Mouse (Mus musculus) monocyte, adult 5-6 weeks (primary cell): ENCODE measurements around the gene Ahctf1. TPM values are rescaled to one million over a fixed set of nuclear protein-coding genes. Genes with fewer than 3 reads are reported as not detected.
A peak's percentile ranks its signal among the peaks of the same experiment; 100 is the strongest.
"Not testable (repeated sequence)": the region's sequence is repeated elsewhere in the genome, so short reads cannot be mapped to it uniquely, and the experiment has no call there.

Source experiments
- ATAC-seq: fragments of 153-309, 156-312 bp; replicated peaks from 2 replicates; pipeline ENCODE4 v1.8.0; 2017; ENCODE audit warnings: mild to moderate bottlenecking; ENCODE audit not compliant: low TSS enrichment, insufficient number of reproducible peaks, severe bottlenecking, poor library complexity, low FRiP score
- total RNA-seq: library from RNA; stranded (forward); fragments of 200-1000, 200-491, 200-594 nt; gene quantifications from 3 replicates; pipeline ENCODE4 v1.2.3, GENCODE M21; 2017

The Ahctf1 gene
- 47.6 to 87.5 TPM (median 56.5 TPM) in 3 replicates for total RNA-seq

DNA sequence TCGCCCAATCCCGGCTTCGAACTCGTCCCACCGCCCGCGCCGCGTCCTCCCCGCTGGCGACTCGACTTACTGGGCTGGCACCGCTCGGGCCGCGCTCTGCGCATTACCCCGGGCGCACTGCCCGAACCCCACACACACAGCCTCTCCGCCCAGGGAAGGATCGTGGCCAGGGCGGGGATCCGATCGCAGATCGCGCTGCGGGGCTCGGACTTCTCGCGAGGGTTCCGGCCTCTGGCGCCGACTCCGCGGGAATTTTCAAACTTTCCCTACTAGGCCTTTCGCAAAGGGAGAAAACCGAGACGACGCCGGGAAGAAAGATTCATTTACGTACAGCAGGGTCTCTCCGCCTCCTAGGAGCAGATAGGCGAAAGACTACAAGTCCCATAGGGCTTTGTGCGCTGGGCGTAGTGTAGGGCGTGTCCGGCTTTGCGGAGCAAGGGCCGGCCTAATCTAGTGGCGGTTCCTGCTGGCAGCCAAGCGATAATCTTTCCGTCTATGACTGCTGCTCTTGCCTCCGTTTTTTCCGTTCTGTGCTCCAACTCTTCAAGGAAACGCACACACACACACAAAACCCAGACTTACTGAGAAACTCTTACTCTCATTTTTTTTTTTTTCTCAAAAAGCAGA, at the start of gene Ahctf1:
Ahctf1 (minus strand) TSS at position 168 of the 627 bp plus-strand sequence.
- peak; percentile 92 for ATAC-seq

DNA sequence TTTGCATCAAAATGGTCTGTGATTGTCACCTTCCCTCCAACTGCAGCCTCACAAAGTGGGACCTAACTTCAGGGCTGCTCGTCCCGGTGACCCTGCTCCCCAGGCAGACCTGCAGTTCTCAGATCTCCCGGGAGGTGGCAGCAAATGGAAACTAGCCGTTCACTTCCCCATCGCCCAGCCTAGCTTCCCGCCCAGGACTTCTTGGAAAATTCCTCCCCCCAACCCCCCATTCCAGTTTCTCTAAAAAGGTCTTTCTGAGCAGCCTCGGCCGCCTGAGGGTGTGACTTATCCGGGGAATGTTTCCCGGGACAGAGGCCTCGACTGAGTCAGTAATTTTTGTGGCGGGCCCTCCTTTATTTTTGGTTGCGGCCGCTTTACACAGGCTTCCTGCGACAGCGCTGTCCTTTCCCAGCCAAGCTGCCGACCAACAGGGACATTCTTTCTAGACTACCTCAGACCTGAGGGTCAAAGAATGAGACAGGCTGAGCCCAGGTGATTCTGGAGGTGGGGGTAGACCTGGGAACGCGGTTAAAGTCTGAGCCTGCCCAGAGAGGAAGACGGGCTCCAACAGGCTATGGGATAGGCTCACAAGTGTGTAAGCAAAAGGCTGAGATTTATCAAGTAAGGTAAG, 44.4 kb upstream of the Ahctf1 start:
- 0 out of 2 replicates have a peak, but pooled peaks have one; percentile 43 for ATAC-seq

DNA sequence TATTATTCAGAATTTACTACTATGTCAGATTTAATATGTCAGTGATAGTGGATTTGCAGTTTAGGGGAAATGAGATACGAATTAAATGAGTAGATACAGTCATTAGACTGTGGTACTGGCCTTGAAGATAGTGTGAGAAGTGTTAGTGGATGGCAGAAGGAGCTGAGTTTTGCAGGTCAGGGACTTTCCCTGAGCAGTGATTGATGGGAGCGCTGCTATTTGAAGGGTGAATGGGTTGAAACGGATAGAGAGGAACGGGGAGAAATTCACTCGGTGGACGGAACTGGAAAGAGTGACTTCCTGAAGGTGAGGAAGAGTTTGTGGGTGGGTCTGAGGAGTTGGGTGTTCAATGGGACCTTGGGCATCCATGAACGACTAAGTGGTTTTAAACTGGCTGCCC, 43.7 kb upstream of the Ahctf1 start:
- no peak for ATAC-seq

DNA sequence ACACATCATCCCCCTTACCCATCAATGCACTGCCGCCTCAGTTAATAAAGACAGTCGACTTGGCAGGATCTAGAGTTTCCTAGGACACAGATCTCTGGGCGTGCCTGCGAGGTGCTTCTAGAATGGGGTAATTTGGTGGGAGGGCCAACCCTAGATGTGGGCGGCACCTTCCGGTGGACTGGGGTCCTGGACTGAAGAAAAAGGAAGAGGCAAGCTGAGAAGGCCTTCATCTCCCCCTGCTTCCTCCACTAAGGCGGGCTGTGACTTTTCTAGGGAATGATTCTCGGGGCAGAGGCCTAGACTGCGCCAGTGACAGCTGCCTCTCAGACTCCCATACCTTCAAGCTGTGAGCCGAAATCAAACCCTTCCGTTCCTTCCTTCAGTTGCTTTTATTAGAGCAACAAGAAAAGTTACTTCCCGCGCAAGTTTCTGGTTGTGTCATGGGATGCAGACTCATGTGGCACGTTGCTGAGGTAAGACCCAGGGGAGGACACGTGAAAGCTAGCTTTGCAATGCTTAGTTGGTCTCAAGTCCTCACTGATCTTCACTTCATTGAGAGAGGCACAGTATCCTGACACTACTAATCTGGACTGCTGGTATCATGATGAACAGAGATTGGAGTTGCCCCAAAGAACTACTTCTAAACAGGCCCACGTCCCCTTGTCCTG, 42.5 kb upstream of the Ahctf1 start:
- ATAC-seq: no peak

DNA sequence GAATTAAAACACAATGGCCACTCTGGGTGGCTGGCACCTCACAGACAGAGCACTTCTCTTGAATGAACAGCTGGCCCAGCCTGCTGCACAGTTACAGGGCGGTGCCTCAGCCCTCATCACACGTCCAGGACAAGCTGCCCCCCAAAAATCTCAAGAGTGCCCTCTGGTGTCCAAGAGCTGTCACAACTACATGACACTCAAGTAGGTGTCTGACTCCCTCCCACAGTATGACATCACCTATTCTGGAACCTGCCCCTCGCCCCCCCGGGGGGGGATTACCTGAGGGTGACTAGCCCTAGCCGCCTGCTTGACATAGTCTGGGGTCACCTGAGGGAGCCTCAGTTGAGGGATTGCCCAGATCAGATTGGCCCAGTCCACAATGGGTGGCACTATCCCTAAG, 41.4 kb upstream of the Ahctf1 start:
- peak; percentile 59 for ATAC-seq

DNA sequence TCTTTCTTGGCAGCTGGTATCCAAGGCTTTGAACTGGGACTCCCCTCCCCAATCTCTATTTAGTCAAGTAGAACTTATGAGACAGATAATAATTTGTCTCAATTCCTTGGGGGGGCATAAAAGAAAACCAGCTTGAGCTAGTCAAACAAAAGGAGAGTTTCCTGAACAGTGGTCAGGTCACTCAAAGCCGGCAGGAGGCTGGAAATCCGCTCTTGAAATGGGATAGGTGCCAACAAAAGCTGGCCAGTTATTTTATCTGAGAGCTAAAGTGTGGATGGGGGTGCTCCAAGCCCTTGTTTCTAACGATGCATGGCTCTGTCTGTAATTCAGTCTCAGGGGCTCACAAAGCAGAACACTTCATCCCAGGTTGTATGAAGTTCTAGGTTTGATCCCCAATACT, 40.5 kb upstream of the Ahctf1 start:
- no peak for ATAC-seq

DNA sequence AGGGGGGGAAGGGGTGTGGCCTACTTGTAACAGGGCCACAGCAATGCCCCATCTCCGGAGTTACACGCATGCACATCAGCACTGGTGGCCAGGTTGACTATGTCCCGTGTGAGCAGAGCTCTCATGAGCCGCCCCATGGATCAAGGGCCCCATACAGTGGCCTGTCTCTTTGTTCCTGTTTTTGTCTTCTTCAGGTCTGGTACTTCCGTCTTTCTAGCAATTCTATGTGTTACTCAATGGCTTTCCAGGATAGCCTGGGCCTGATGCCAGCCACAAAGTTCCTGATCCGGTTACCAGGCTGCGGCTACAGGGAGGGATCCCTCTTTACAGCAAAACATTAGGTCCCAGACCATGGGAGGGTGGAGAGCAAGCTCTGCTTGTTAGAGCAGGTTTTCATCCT, 39.1 kb upstream of the Ahctf1 start:
- peak; percentile 84 for ATAC-seq

DNA sequence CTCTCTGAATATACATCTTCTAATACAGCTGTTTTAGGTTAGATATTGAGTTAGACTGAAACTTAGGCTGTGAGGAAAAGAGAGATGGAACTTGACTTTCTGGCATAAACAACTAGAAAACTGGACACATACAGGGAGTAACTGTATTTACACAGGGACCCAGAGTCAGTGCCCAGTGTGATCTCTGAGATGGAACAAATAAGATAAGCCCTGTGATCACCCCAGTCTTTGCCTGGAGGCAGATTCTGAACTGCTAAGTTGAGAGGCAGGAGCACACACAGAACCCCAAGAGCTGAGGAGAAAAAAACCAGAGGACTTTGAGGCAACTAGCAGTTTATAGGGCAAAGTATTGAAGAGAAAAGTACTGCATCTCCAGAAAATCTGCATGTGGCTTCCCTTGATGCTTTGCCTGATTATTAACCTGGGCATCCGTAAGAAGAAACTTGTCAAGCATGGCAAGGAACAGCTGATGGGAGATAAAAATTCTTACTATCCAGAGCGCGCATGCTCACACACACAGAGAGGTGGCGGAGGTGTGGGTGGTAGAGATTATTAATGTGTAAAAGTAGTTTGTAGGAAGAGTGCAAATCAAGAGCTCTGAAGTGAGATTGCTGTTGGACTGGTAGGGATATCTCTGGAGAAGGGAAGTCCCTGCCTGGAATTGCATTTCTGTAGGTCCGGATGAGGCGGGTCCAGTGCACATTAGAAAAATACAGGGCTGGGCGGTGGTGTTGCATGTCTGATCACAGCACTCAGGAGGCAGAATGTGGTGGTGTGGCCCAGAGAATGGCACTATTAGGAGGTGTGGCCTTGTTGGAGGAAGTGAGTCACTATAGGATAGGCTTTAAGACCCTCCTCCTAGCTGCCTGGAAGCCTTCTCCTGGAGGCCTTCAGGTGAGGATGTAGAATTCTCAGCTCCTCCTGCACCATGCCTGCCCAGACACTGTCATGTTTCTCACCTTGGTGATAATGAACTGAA, 33.2 kb upstream of the Ahctf1 start:
- no peak for ATAC-seq

DNA sequence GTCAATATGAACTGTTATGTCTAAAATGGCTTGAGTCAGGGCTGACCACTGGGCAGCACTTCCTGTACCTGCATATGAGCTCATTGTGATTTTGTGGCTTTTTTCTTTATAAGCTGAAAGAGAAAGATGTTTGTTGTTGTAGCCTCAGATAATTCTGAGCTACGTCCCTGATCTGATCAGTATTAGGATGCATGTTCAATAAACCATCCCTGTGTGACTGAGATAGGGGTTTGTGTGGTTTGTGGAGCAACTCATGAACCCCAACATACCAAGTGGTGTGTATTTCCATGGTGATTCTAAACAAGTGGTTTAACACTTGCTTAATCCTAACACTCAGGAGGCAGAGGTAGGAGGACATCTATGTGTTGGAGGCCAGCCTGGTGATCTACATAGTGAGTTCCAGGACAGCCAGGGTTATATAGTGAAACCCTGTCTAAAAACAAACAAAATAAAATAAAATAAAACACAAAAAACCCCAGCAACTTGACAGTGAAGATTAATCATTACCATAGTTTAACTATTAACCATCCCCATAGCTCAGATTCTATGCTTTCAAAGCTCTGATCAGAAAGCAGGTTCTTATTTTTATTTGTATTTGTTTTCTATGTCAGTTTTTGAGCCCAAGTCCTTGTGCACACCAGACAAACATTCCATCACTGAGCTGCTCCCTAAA, 32.4 kb upstream of the Ahctf1 start:
- ATAC-seq: no peak

DNA sequence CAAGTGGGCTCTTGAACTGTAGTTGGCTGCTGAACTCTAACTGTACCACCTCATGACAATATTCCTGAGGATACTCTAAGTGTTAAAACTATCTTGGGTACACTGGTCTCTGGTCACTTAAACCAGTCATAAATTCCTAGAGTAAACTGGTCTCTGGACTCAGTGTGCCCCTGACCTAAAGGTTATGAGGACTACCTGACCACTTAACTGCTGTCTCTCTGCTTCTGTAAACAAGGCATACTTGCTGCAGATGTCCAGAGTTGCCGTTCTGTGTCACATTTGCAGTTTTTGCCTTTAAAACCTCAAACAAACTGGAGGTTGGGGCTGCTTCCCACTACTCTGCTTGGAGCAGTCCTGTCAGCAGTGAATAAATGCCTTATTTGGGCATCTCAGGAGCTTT, 30.1 kb upstream of the Ahctf1 start:
- no peak for ATAC-seq

DNA sequence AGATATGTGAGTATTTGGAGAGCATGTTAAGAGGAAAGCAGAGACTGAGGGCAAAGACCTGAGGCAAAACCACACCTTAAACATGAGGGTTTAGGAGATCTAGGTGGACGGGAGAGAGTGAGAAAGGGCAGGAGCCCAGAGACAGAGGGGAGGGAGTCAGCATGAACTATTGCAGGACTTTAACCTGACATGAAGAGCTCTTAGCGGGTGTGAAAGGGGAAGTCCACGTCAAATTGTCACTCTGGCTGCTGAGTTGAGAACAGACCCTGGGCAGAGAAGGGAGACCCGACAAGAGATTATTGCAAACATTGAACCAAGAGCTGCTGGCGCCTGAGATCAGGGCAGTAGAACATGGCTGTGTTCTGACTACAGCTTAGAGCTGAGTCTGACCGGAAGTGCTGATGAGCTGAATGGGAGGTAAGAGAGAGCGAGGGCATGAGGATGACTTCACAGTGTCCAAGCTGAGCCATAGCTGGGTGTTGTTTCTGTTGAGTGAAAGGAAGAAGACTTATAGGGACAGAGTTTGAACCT, 29.3 kb upstream of the Ahctf1 start:
- no peak for ATAC-seq

DNA sequence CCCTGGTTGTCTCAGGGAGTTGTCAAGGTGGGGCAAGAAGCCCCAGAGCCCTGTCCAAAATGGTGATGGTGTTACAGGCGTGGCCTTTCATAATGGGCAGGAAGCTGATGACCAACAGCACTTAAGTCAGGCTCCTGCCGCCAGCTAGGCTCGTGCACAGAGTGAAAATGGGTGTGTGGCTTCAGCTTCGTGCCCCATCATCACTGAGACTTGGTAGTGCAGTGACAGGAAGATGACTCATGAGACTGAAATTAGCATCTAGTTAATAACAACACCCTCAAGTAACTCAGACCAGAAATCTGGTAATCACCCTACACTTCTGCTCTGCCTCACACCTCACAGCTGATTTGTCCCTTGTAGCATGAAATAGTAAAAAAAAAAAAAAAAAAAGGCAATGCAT, 25.4 kb upstream of the Ahctf1 start:
- peak; percentile 80 for ATAC-seq

DNA sequence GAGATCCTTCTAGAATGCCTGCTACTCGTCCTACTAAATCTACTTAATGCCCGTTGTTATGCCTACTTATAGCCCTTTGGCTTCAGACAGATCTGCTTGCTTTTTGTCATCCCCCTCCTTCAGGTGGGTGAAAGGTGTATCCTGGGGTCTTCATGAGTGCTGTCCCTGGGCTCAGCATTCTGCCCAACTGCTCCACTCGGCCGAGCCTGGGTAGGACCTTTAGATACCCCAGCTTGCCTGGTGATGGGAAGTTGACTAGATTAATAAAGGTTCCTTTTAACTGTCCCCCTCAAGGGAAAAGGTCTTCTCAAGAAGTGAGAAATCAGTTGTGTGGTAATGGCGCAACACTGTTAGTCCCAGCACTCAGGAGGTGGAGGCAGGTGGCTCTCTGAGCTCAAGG, 24.6 kb upstream of the Ahctf1 start:
- no peak for ATAC-seq

DNA sequence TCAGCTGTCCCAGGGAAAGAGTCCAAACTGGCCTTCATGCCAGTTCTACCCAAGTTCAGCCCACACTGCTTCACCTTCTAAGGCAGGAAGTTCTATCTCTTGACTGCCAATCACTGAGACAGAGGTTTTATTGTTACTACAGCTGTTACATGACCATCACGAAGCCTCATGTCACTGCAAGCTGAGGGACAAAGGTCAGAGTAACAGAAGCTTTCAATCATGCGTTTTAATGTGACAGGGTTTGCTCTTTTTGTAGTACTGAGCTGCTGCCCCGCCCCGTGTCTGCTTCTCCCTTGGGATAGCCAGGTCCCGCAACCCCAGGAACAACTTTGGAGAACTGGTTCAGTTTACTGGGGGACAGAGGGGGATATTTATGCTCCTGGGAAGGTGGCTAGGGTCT, 21.1 kb upstream of the Ahctf1 start:
- ATAC-seq: no peak

DNA sequence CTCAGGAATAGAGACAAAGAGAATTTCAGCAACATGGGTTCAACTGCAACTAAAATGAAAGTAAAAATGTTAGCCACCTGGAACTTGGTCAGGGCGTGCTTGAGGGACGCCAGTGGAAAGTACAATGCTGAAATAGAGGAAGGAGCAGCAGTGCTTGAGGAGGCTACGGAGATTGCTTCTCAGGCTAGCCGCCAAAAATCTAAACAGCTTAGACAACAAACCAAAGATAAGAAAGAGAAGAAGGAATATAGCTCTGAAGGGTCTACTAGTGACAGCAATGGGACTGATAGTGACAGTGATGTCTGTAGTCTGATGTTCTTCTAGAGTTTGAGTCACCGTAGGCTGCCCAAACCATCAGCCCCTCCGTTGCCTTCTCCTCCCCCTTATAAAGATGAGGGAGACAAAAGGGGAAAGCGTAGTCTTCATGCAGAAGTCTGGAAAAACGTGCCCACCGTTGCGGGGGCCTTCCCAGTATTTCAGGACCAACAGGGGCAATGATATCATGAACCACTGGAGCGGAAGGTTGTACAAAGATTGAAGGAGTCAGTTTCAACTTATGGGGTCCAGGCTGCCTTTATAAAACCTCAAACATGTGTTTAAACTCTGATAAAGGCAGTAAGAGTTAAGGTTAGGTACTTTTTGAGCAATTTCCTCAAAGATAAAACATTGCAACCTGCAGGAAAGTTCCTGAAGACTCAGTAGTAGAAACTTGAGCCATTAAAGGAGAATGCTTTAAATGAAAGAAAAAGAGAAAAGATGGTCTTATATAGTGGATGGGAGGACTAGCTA, 15.2 kb upstream of the Ahctf1 start:
- ATAC-seq: not testable (repeated sequence)

DNA sequence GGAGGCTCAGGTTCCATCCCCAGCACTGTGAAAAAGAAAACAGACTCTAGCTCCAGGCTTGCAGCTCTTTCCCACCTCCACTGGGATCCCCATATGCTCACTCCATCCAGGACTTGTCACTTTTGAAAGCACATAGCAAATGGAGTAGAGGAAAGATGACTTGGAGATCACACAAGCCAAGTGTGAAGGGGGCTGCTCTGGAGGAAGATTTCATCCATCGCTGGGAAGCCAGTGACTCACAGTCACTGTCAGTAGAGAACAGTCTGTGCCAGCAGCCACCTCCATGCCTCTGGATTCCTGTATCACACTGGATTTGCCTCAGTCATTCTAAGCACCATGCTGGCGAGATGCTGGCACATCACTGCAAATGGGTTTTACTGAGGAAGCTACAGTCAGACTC, 11.1 kb upstream of the Ahctf1 start:
- ATAC-seq: no peak

DNA sequence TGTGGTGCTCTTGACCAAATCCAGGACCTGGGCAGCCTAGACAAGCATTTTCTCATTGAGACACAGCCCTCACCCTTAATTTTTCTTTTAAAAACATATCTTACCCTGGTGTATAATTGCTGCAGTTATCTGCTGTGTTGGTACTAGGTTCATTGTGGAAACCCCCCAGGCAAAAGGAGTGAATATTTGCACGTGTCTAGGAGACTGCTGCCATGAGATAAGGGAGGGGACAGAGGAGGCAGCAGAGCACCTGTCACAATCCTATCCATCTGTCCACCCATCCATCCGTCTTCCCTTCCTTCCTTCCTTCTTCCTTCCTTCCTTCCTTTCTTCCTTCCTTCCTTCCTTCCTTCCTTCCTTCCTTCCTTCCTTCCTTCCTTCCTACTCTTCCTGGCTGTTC, 9.9 kb upstream of the Ahctf1 start:
- no peak for ATAC-seq

DNA sequence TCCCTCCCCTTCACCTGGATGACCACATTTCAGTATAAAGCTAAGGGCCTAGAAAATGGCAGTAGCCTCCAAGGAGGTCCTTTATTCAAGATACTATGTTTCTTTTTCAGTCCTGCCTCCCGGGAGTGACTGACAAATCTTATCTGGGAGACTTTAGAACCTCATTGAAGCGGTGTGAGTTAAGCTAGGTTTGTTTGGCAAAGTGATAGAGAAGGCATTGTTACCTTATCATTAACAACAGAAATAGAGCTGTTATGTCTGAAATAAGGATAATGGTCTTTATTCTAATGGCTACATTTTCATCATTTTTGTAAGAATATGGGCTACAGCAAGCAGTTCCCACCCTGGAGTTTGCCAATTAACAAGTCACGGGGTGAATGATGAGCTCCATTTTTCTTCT, 4.8 kb upstream of the Ahctf1 start:
- no peak for ATAC-seq
